Mouse (Mus musculus) heart, embryonic 16.5 days (tissue): ENCODE data around the gene Ppp2r1b. TPM values are rescaled to one million over a fixed set of nuclear protein-coding genes. Genes with fewer than 3 reads are reported as not detected.

Source experiments
- ATAC-seq: fragments of 200-750 bp; cut with Nextera tagmentation; replicated peaks from 2 replicates; pipeline ENCODE4 v1.8.0; 2017; ENCODE audit warnings: moderate number of reproducible peaks; ENCODE audit not compliant: insufficient read depth, low FRiP score; ENCODE audit errors: extremely low read depth
- H3K27ac ChIP-seq: fragments of 300-500 bp; sonication (generic); 2 replicates; pipeline ENCODE4 v1.5.1; 2014; ENCODE audit warnings: mild to moderate bottlenecking, low read length, control low read depth, moderate library complexity
- H3K27me3 ChIP-seq: fragments of 300-500 bp; sonication (generic); 2 replicates; pipeline ENCODE4 v1.6.1; 2014; ENCODE audit warnings: low read length, mixed read lengths; ENCODE audit not compliant: control insufficient read depth, insufficient read depth
- H3K36me3 ChIP-seq: fragments of 300-500 bp; sonication (generic); 2 replicates; pipeline ENCODE4 v1.6.1; 2014; ENCODE audit not compliant: control insufficient read depth, insufficient read depth
- H3K4me1 ChIP-seq: fragments of 300-500 bp; sonication (generic); 2 replicates; pipeline ENCODE4 v1.6.1; 2014; ENCODE audit warnings: low read length, mixed read lengths; ENCODE audit not compliant: control insufficient read depth, insufficient read depth
- H3K4me2 ChIP-seq: fragments of 300-500 bp; sonication (generic); 2 replicates; pipeline ENCODE4 v1.6.1; 2014; ENCODE audit warnings: low read depth, mild to moderate bottlenecking, control low read depth, low read length
- H3K4me3 ChIP-seq: fragments of 300-500 bp; sonication (generic); 2 replicates; pipeline ENCODE4 v1.5.1; 2014; ENCODE audit warnings: mild to moderate bottlenecking, control low read depth, low read length
- H3K9ac ChIP-seq: fragments of 300-500 bp; sonication (generic); 2 replicates; pipeline ENCODE4 v1.6.1; 2014; ENCODE audit warnings: low read length, control low read depth
- H3K9me3 ChIP-seq: fragments of 300-500 bp; sonication (generic); replicated peaks from 2 replicates; pipeline ENCODE4 v1.6.1; 2016; ENCODE audit warnings: low read length; ENCODE audit not compliant: control insufficient read depth
- WGBS: fragments of 180-500 bp; shearing (Covaris S2); extraction: QIAGEN DNeasy Blood & Tissue Kit; methylation state at CpG from one replicate; pipeline ENCODE4 v1.1.7; 2014; 5-methylcytosine and 5-hydroxymethylcytosine counted together
- polyA plus RNA-seq: library from polyadenylated mRNA; unstranded; fragments of >200 nt; fragmentation: Nextera tagmentation; extraction: Ambion mirVana; gene quantifications from 2 replicates; pipeline ENCODE4 v1.2.1, GENCODE M21; 2015

Ppp2r1b gene
- polyA plus RNA-seq, 1 experiment from 2014 or later: 41.8 TPM

GRCm38 (mm10) chr9:50924454-50924853 is 79.4 kb downstream of the Ppp2r1b start:
- Histone ChIP-seq H3K27me3 (no peaks in the 10 kb centered on the region), H3K4me1 (peaks cover 7% of the 10 kb centered on the region), H3K4me2 (no peak overlapping the region), H3K4me3 (no peak overlapping the region), H3K36me3 (peaks cover 3% of the 10 kb centered on the region; the same call in 1 of the 2 replicates), H3K27ac (no peak overlapping the region), H3K9me3 (no peaks in the 10 kb centered on the region), H3K9ac (no peak overlapping the region)
- no peak for ATAC-seq

- Histone ChIP-seq H3K9me3 (no peaks in the 10 kb centered on the region), H3K4me1 (peaks cover 6% of the 10 kb centered on the region), H3K27me3 (no peaks in the 10 kb centered on the region), H3K9ac (no peak overlapping the region), H3K27ac (no peak overlapping the region), H3K4me3 (no peak overlapping the region), H3K4me2 (no peak overlapping the region), H3K36me3 (peaks cover 3% of the 10 kb centered on the region; the same call in 1 of the 2 replicates)
- no peak for ATAC-seq
- 33% methylated on average over 4 of the region's 4 CpGs for WGBS
Observed at GRCm38 (mm10) chr9:50925801-50926200, 80.7 kb downstream of the Ppp2r1b start.

GRCm38 (mm10) chr9:50929986-50930385 is 84.9 kb downstream of the Ppp2r1b start:
- Histone ChIP-seq H3K9me3 (peaks cover 2% of the 10 kb centered on the region; the same call in 1 of the 2 replicates), H3K4me2 (no peak overlapping the region), H3K4me3 (no peak overlapping the region), H3K4me1 (peaks cover 4% of the 10 kb centered on the region; the same call in 1 of the 2 replicates), H3K9ac (no peak overlapping the region), H3K36me3 (peaks cover 6% of the 10 kb centered on the region; the same call in 1 of the 2 replicates), H3K27me3 (no peaks in the 10 kb centered on the region), H3K27ac (no peak overlapping the region)
- ATAC-seq: no peak

- Histone ChIP-seq H3K36me3 (no peaks in the 10 kb centered on the region), H3K4me1 (no peaks in the 10 kb centered on the region), H3K4me3 (no peak overlapping the region), H3K9ac (no peak overlapping the region), H3K9me3 (no peaks in the 10 kb centered on the region), H3K27me3 (no peaks in the 10 kb centered on the region), H3K27ac (no peak overlapping the region), H3K4me2 (no peak overlapping the region)
- WGBS: 77% methylated on average over 3 of the region's 3 CpGs
- ATAC-seq: no peak
Observed at GRCm38 (mm10) chr9:50941804-50942401, 96.8 kb downstream of the Ppp2r1b start.

GRCm38 (mm10) chr9:50942711-50943110 is 97.6 kb downstream of the Ppp2r1b start:
- H3K4me3 ChIP-seq: no peak overlapping the region
- no peak for ATAC-seq
- H3K36me3 ChIP-seq: no peaks in the 10 kb centered on the region
- no peaks in the 10 kb centered on the region for H3K27me3 ChIP-seq
- H3K4me2 ChIP-seq: no peak overlapping the region
- no peak overlapping the region for H3K27ac ChIP-seq
- 89% methylated on average over 2 of the region's 2 CpGs for WGBS
- H3K4me1 ChIP-seq: no peaks in the 10 kb centered on the region
- H3K9me3 ChIP-seq: no peaks in the 10 kb centered on the region
- H3K9ac ChIP-seq: no peak overlapping the region

Other genes starting within 250 kb of the Ppp2r1b start
- 852 and 860 TPM in 2 replicates for gene Sdhd, start 241.5 kb upstream of the Ppp2r1b start, polyA plus RNA-seq
- 243 and 261 TPM in 2 replicates for gene Timm8b, start 241.4 kb upstream of the Ppp2r1b start, polyA plus RNA-seq
- 1.9 and 3.1 TPM in 2 replicates for gene Pih1d2, start 228.0 kb upstream of the Ppp2r1b start, polyA plus RNA-seq
- 12.1 and 13.0 TPM in 2 replicates for gene Nkapd1, start 227.8 kb upstream of the Ppp2r1b start, polyA plus RNA-seq
- 147 and 156 TPM in 2 replicates for gene Dlat, start 185.5 kb upstream of the Ppp2r1b start, polyA plus RNA-seq
- 8.6 and 10.3 TPM in 2 replicates for gene Dixdc1, start 105.8 kb upstream of the Ppp2r1b start, polyA plus RNA-seq
- gene 2310030G06Rik, start 98.8 kb upstream of the Ppp2r1b start, polyA plus RNA-seq: 7.9 and 9.8 TPM in 2 replicates
- 1,241 and 1,315 TPM in 2 replicates for gene Cryab, start 94.0 kb upstream of the Ppp2r1b start, polyA plus RNA-seq
- gene Hspb2, start 92.9 kb upstream of the Ppp2r1b start, polyA plus RNA-seq: 242 and 286 TPM in 2 replicates
- gene Fdxacb1, start 77.1 kb upstream of the Ppp2r1b start, polyA plus RNA-seq: 10.7 and 11.0 TPM in 2 replicates
- 27.2 and 27.5 TPM in 2 replicates for gene Alg9, start 70.3 kb upstream of the Ppp2r1b start, polyA plus RNA-seq
- 28.7 and 30.0 TPM in 2 replicates for gene 1110032A03Rik, start 69.8 kb upstream of the Ppp2r1b start, polyA plus RNA-seq
- 14.4 and 18.5 TPM in 2 replicates for gene Sik2, start 163.8 kb downstream of the Ppp2r1b start, polyA plus RNA-seq
- gene Btg4, start 215.6 kb downstream of the Ppp2r1b start, polyA plus RNA-seq: not detected in 2 replicates
- gene Layn, start 231.8 kb downstream of the Ppp2r1b start, polyA plus RNA-seq: 6.8 and 9.2 TPM in 2 replicates